Mouse (Mus musculus): Measurements from ENCODE around the gene Snx22. TPM values are rescaled to one million over a fixed set of nuclear protein-coding genes. Genes with fewer than 3 reads are reported as not detected.

Snx22 gene
- total and polyA plus RNA-seq, 3 experiments: 0.49 to 15.0 TPM; not detected in 1

- Histone ChIP-seq H3K4me1 (ENCODE audit: insufficient read depth, low read depth, low read length) (peaks cover 20% of the 10 kb centered on the region), H3K36me3 (replicated peaks) (peaks cover 95% of the 10 kb centered on the region), H3K4me3 (ENCODE audit: low read depth, low read length) (no peak overlapping the region), H3K27me3 (ENCODE audit: insufficient read depth, low read length) (no peaks in the 10 kb centered on the region), H3K9me3 (replicated peaks) (no peaks in the 10 kb centered on the region)
- no peak for TF ChIP-seq GATA2 (IDR thresholded peaks at IDR 0.05; ENCODE audit: borderline replicate concordance, low read depth, low read length)
- no peak for TF ChIP-seq CTCF (IDR thresholded peaks at IDR 0.05; ENCODE audit: low read depth, low read length)
- TF ChIP-seq GATA1 (IDR thresholded peaks at IDR 0.05; ENCODE audit: borderline replicate concordance, low read length): no peak
- TF ChIP-seq TAL1 (conservative IDR thresholded peaks at IDR 0.05; ENCODE audit: low read depth, low read length): no peak
- TF ChIP-seq POLR2AphosphoS5 (IDR thresholded peaks at IDR 0.05; ENCODE audit: insufficient replicate concordance, low read depth, low read length): no peak
- ATAC-seq (ENCODE audit: extremely low read depth, insufficient number of reproducible peaks, low FRiP score, poor library complexity, severe bottlenecking) (no peak), DNase-seq (ENCODE audit: low spot score) (no peak)
Measured at GRCm38 (mm10) chr9:66105168-66105567, 35.6 kb upstream of the Snx22 start.

- ATAC-seq (ENCODE audit: extremely low read depth, insufficient number of reproducible peaks, low FRiP score, poor library complexity, severe bottlenecking) (no peak), DNase-seq (ENCODE audit: low spot score) (no peak)
- no peaks in the 10 kb centered on the region for H3K9me3 ChIP-seq (replicated peaks)
- TF ChIP-seq TAL1 (conservative IDR thresholded peaks at IDR 0.05; ENCODE audit: low read depth, low read length): no peak
- TF ChIP-seq CTCF (IDR thresholded peaks at IDR 0.05; ENCODE audit: low read depth, low read length): no peak
- TF ChIP-seq GATA1 (IDR thresholded peaks at IDR 0.05; ENCODE audit: borderline replicate concordance, low read length): no peak
- no peak for TF ChIP-seq GATA2 (IDR thresholded peaks at IDR 0.05; ENCODE audit: borderline replicate concordance, low read depth, low read length)
- TF ChIP-seq POLR2AphosphoS5 (IDR thresholded peaks at IDR 0.05; ENCODE audit: insufficient replicate concordance, low read depth, low read length): no peak
- peaks cover 95% of the 10 kb centered on the region for H3K36me3 ChIP-seq (replicated peaks)
- H3K27me3 ChIP-seq (ENCODE audit: insufficient read depth, low read length): no peaks in the 10 kb centered on the region
- peaks cover 20% of the 10 kb centered on the region for H3K4me1 ChIP-seq (ENCODE audit: insufficient read depth, low read depth, low read length)
- H3K4me3 ChIP-seq (ENCODE audit: low read depth, low read length): no peak overlapping the region
Measured at GRCm38 (mm10) chr9:66104601-66105000, 35.1 kb upstream of the Snx22 start.

GRCm38 (mm10) chr9:66102668-66103067 is 33.1 kb upstream of the Snx22 start:
- TF ChIP-seq POLR2AphosphoS5 (IDR thresholded peaks at IDR 0.05; ENCODE audit: insufficient replicate concordance, low read depth, low read length) (no peak), GATA2 (IDR thresholded peaks at IDR 0.05; ENCODE audit: borderline replicate concordance, low read depth, low read length) (no peak), CTCF (IDR thresholded peaks at IDR 0.05; ENCODE audit: low read depth, low read length) (no peak), GATA1 (IDR thresholded peaks at IDR 0.05; ENCODE audit: borderline replicate concordance, low read length) (no peak), TAL1 (conservative IDR thresholded peaks at IDR 0.05; ENCODE audit: low read depth, low read length) (no peak)
- Histone ChIP-seq H3K4me3 (ENCODE audit: low read depth, low read length) (no peak overlapping the region), H3K4me1 (ENCODE audit: insufficient read depth, low read depth, low read length) (peaks cover 20% of the 10 kb centered on the region), H3K36me3 (replicated peaks) (peaks cover 94% of the 10 kb centered on the region), H3K27me3 (ENCODE audit: insufficient read depth, low read length) (no peaks in the 10 kb centered on the region), H3K9me3 (replicated peaks) (no peaks in the 10 kb centered on the region)
- DNase-seq (ENCODE audit: low spot score) (no peak), ATAC-seq (ENCODE audit: extremely low read depth, insufficient number of reproducible peaks, low FRiP score, poor library complexity, severe bottlenecking) (no peak)

GRCm38 (mm10) chr9:66101577-66101976 is 32.1 kb upstream of the Snx22 start:
- DNase-seq (ENCODE audit: low spot score) (no peak), ATAC-seq (ENCODE audit: extremely low read depth, insufficient number of reproducible peaks, low FRiP score, poor library complexity, severe bottlenecking) (no peak)
- H3K27me3 ChIP-seq (ENCODE audit: insufficient read depth, low read length): no peaks in the 10 kb centered on the region
- H3K9me3 ChIP-seq (replicated peaks): no peaks in the 10 kb centered on the region
- TF ChIP-seq CTCF (IDR thresholded peaks at IDR 0.05; ENCODE audit: low read depth, low read length): no peak
- no peak for TF ChIP-seq GATA2 (IDR thresholded peaks at IDR 0.05; ENCODE audit: borderline replicate concordance, low read depth, low read length)
- TF ChIP-seq POLR2AphosphoS5 (IDR thresholded peaks at IDR 0.05; ENCODE audit: insufficient replicate concordance, low read depth, low read length): no peak
- TF ChIP-seq TAL1 (conservative IDR thresholded peaks at IDR 0.05; ENCODE audit: low read depth, low read length): no peak
- TF ChIP-seq GATA1 (IDR thresholded peaks at IDR 0.05; ENCODE audit: borderline replicate concordance, low read length): no peak
- H3K4me1 ChIP-seq (ENCODE audit: insufficient read depth, low read depth, low read length): peaks cover 20% of the 10 kb centered on the region
- no peak overlapping the region for H3K4me3 ChIP-seq (ENCODE audit: low read depth, low read length)
- H3K36me3 ChIP-seq (replicated peaks): peaks cover 93% of the 10 kb centered on the region

- Histone ChIP-seq H3K9me3 (replicated peaks) (no peaks in the 10 kb centered on the region), H3K27me3 (ENCODE audit: insufficient read depth, low read length) (no peaks in the 10 kb centered on the region), H3K4me1 (ENCODE audit: insufficient read depth, low read depth, low read length) (peaks cover 5% of the 10 kb centered on the region; the same call in 1 of the 2 replicates), H3K36me3 (replicated peaks) (peaks cover 97% of the 10 kb centered on the region), H3K4me3 (ENCODE audit: low read depth, low read length) (no peak overlapping the region)
- TF ChIP-seq GATA1 (IDR thresholded peaks at IDR 0.05; ENCODE audit: borderline replicate concordance, low read length) (no peak), GATA2 (IDR thresholded peaks at IDR 0.05; ENCODE audit: borderline replicate concordance, low read depth, low read length) (no peak), POLR2AphosphoS5 (IDR thresholded peaks at IDR 0.05; ENCODE audit: insufficient replicate concordance, low read depth, low read length) (no peak), CTCF (IDR thresholded peaks at IDR 0.05; ENCODE audit: low read depth, low read length) (no peak), TAL1 (conservative IDR thresholded peaks at IDR 0.05; ENCODE audit: low read depth, low read length) (no peak)
- no peak for ATAC-seq (ENCODE audit: extremely low read depth, insufficient number of reproducible peaks, low FRiP score, poor library complexity, severe bottlenecking)
- DNase-seq (ENCODE audit: low spot score): no peak
Measured at GRCm38 (mm10) chr9:66092664-66093063, 23.1 kb upstream of the Snx22 start.

- Histone ChIP-seq H3K36me3 (replicated peaks) (peaks cover 97% of the 10 kb centered on the region), H3K4me3 (ENCODE audit: low read depth, low read length) (no peak overlapping the region), H3K27me3 (ENCODE audit: insufficient read depth, low read length) (no peaks in the 10 kb centered on the region), H3K9me3 (replicated peaks) (no peaks in the 10 kb centered on the region), H3K4me1 (ENCODE audit: insufficient read depth, low read depth, low read length) (peaks cover 5% of the 10 kb centered on the region; the same call in 1 of the 2 replicates)
- ATAC-seq (ENCODE audit: extremely low read depth, insufficient number of reproducible peaks, low FRiP score, poor library complexity, severe bottlenecking): no peak
- DNase-seq (ENCODE audit: low spot score): no peak
- TF ChIP-seq CTCF (IDR thresholded peaks at IDR 0.05; ENCODE audit: low read depth, low read length) (no peak), TAL1 (conservative IDR thresholded peaks at IDR 0.05; ENCODE audit: low read depth, low read length) (no peak), POLR2AphosphoS5 (IDR thresholded peaks at IDR 0.05; ENCODE audit: insufficient replicate concordance, low read depth, low read length) (no peak), GATA2 (IDR thresholded peaks at IDR 0.05; ENCODE audit: borderline replicate concordance, low read depth, low read length) (no peak), GATA1 (IDR thresholded peaks at IDR 0.05; ENCODE audit: borderline replicate concordance, low read length) (no peak)
Measured at GRCm38 (mm10) chr9:66091327-66092231, 22.1 kb upstream of the Snx22 start.

All from G1E (cell line).